Mouse (Mus musculus) lung, postnatal 0 days (tissue): ENCODE measurements around the gene Lhx5.
A peak's percentile ranks its signal among the peaks of the same experiment; 100 is the strongest.

Experiments
- CTCF ChIP-seq: IDR thresholded peaks from 2 replicates; pipeline ENCODE4 v1.5.1; 2016; ENCODE audit warnings: antibody characterized with exemption, mild to moderate bottlenecking
- EP300 ChIP-seq: IDR thresholded peaks from 2 replicates; pipeline ENCODE4 v1.6.1; 2016; ENCODE audit warnings: antibody characterized with exemption, mild to moderate bottlenecking, control low read depth

- 0 out of 2 replicates have a peak, but pooled peaks have one; percentile 3 for TF ChIP-seq CTCF
- no peak for TF ChIP-seq EP300
Observed at GRCm38 (mm10) chr5:120413436-120413835, 18.1 kb upstream of the Lhx5 start.
